Mouse (Mus musculus): Measurements from ENCODE around the gene Tomm5. TPM values are rescaled to one million over a fixed set of nuclear protein-coding genes. Genes with fewer than 3 reads are reported as not detected.
"Not testable (repeated sequence)": the region's sequence is repeated elsewhere in the genome, so short reads cannot be mapped to it uniquely, and the experiment has no call there.

The Tomm5 gene
- polyA plus RNA-seq (2015; fragmentation: Nextera tagmentation; extraction: Ambion mirVana): 308 and 318 TPM in 2 replicates

DNA sequence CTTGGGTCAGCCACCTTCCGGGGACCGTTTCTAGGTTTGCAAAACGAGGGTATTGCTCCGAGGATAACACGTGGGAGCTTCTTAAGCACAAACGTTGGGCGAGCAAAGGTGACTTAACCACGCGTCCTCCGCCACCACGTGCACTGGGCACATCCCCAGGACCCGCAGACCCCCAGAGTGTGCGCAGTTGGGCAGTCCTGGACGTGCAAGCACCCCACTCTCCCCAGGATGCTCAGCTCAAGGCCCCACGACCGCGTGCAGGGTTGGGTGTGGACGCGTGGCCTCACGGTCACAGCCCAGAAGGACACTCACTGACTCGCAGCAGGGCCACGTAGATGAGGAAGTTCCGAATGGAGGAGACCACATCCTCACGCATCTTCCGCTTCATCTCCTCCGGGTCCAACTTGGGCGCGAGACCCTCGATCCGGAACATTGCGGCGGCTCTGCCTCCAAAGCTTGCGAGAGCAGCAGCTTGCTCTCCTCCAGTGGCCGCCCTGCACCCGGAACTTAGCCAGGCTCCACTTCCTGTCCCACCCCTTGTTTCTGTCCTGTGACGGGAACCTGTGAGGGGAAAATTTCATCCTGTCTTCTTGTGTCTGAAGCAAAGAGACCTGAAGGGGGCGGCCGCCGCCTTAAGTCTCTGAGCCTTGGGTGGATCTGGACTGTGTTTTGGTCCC lies at the start of gene Tomm5:
Tomm5 (minus strand) TSS at position 514 of the 677 bp plus-strand sequence.
- peak; percentile 89 for DNase-seq (ENCODE audit: low spot score)

DNA sequence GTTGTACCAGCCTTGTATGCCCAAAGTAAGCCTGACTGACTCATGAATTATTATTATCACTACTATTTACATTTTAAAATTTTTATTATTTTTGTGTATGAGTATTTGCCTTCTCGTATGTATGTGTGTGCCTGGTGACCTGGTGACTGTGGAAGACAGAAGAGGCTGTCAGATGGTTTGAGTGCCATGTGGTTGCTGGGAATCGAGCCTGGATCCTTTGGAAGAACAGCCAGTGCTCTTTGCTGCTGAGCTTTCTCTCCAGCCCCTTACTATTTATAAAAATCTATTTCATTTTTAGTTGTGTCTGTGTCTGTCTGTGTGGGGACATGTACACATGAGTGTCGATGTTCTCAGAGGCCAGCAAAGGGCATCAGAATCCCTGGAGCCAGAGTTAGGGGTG lies 48.5 kb upstream of the Tomm5 start:
- no peak for DNase-seq (ENCODE audit: low spot score)

DNA sequence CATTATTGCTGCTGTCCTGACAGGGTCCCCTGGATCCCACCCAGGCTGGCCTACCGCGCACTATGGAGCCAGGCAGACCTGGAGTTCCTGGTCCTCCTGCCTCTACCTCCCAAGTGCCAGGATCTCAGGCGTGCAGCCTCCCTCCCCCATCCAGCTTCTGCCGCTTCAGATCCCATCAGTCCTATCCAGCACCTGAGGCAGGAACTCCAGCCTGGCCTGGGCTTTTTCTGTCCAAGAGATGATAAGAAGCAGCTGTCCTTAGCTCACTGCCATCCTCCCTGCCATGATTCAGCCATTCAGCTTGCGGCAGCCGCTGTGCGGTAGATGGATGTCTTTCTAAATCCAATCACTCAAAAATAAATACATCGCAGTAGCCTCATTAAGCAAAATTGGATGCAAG lies 35.1 kb upstream of the Tomm5 start:
- DNase-seq (ENCODE audit: low spot score): no peak

DNA sequence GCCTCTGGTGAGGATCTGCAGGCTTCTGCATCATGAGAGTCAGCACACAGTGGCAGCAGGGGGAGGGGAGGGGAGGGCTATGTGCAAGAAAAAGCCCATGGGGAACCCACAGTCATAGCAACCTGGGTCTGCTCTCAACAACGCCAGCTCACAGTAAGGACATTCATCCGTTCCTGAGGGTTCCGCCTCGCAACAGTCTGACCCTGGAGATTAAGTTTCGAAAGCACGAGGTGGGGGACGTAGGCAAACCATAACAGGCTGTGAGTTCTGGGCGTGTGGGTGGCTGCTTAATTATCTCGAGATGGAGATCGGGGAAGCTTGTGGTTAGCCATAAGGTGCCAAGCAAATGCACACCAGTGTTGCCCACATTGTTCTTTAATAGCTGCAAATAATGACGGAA lies 34.5 kb upstream of the Tomm5 start:
- no peak for DNase-seq (ENCODE audit: low spot score)

DNA sequence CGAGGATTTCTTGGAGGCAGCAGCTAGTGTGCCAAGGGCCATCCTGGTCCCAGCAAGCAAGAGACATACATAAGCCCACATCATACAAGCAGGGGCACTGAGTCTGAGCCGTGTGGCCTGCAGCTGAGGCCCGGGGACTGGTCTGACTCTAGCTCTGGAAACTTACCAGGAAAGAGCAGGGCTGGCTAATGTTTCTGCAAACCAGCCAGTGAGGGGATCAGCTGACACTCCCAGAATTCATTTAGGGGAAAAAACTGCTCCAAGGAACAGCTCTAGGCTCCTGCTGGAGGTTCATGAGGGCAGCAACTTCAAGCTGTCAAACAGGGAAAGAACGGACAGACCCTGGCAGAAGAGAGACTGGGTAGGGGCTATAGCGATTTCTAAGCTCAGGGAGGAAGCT lies 33.9 kb upstream of the Tomm5 start:
- no peak for DNase-seq (ENCODE audit: low spot score)

DNA sequence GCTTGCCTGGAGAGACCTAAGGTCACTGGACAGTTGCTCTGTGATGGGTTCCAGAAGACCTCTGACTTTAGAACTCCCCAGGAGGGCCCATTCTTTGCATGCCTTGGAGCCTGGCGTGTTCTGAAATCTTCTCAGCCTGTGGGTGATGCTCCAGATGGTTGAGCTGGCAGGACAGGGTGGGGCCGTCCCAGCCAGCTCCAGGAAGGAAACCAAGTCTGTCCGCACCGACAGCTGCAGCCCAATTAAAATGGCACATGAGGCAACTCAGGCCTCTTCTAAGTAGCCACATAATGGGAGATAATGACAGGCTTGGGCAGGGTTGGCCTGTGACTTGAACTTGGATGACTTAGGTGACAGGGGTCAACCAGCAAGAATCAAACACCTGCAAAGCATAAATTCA lies 29.7 kb upstream of the Tomm5 start:
- no peak for DNase-seq (ENCODE audit: low spot score)

DNA sequence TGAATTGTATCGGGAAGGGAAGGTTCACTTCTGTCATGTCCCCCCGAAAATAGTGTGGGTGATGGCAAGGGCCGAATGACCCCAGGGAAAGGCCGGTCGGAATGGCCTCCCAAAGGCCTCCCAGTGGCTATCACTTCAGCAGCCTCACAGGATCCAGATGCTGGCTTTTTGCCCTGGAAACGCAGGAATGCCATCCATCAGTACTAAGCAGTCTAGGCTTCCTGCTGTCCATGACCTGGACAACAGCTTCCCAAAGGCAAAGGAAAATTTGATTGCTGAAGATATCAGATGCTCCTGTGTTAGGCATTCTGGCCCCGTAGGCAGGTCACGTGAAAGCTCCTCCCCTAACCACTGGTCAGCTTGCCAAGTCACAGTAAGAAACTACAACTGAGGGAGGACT lies 26.6 kb upstream of the Tomm5 start:
- no peak for DNase-seq (ENCODE audit: low spot score)

DNA sequence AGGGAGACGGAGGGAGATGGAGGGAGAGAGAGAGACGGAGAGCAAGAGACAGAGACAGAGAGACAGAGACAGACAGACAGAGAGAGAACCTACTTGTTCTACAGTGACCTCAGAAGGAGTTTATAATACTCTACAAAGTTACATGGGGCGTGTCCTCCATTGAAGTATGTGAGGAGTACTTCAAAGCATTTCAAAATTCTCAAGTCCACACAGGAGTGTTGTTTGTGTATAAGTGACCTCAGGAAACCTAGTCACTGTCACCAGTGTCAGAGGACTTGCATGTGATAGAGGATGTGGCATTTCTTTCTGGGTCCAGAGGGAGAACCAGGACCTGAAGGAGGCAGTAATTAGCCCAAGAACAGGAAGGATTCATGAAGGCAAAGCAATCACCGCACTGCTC lies 23.1 kb upstream of the Tomm5 start:
- DNase-seq (ENCODE audit: low spot score): no peak

DNA sequence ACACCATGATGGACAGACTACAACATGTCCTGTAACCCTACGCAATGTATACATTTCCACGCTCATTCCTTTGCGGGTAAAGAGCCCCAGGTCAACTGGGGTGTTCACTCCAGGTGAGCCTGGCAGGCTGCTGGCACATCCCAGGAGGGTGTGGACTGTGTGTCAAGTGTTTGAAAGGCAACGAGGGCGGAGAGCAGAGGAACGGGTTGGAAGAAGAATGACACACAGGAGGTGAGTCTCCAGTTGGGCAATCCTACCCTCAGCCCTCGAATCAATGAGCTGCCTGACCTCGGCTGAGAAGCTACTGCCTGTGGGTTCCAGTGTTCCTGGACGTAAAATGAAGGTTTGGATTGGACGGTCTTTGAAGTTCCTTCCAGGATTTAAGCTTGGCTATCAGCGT lies 13.4 kb upstream of the Tomm5 start:
- no peak for DNase-seq (ENCODE audit: low spot score)

DNA sequence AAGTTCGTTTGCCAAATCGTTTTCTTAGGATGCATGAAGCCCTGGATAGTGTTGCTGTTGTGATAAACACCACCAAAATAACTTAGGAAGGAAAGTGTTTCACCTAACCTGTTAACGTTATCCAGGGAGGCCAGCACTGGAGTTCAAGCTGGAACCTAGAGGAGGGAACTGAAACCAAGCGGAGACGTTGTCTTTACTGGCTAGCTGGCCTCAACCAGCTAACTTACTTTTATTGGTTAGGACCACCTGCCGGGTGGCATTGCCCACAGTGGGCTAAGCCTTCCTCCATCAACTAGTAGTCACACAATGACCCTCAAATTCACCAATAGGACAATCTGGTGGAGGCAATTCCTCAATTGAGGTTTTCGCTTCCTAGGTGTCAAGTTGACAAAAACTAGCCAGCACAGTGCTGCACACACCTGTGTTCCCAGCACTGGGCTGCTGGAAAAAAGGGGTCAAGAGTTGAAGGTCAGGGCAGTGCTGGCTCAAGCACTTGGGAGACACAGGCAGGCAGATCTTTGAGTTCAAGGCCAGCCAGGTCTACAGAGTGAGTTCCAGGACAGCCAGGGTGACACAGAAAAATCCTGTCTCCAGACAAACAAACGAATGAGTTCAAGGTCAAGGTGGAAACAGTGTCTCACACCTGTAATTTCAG lies 669 bp upstream of the Tomm5 start:
- no peak for DNase-seq (ENCODE audit: low spot score)

DNA sequence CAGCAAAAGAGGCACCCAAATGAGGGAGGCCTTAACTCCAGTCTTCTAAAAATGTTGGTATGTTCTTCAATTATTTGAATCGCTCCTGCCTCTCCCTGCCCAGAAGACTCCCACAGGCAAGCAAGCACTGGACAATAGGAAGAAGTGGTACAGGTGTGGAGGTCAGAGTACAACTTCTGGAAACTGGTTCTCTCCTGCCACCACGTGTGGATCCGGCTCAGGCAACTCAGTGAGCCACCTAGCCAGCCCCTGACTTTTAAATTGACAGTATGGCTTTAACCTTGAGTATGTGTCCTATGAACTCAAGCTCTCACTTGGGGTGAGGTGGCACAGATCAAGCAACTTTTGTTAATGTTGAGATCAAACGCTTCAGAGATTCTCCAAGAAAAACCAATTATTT lies 848 bp downstream of the Tomm5 start:
- no peak for DNase-seq (ENCODE audit: low spot score)

DNA sequence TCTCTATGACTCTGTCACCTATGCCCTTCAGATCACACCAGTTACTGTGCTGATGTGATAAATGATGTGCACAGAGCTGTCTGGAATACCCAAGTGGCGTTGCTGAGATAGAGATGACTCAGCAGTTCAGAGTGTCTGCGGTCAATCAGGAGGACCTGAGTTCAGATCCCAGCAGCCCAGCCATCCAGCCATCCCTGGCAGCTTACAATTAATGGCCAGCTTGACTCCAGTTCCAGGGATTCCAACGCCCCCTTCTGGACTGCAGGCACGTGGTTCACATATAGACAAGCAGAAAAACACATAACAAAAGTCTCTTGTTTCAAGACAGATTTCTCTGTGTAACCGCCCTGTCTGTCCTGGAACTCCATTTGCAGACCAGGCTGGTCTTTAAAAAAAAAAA lies 1.5 kb downstream of the Tomm5 start:
- DNase-seq (ENCODE audit: low spot score): no peak

DNA sequence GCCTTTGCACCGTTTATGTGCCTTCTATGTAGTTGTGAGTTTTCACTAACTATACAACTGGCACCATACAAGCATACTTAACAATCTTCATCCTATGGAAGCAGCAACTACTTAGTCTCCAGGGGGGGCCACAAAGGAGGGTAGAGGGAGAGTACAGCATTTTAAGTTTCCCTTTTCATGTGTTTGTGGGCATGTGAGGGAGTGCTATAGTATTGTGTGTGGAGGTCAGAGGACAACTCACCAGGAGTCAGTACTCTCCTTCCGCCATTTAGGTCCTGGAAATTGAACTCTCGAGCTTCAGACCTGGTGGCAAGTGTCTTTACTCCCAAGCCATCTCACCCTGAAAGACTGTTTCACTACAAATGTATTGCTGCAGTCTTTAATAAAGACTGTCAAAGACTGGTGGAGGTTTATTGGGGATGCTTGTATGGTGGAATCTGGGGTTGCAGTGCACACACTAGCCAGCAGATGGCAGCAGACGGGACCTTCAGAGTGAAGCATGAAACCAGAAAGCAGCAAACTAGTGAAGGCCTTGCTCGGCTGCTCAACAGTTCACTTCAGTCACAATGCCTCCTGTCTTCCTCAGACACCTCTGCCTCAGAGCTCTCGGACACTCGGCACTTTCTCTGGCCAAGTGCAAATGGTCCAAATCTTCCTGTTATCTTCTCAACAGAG lies 10.6 kb downstream of the Tomm5 start:
- peak; percentile 72 for DNase-seq (ENCODE audit: low spot score)

DNA sequence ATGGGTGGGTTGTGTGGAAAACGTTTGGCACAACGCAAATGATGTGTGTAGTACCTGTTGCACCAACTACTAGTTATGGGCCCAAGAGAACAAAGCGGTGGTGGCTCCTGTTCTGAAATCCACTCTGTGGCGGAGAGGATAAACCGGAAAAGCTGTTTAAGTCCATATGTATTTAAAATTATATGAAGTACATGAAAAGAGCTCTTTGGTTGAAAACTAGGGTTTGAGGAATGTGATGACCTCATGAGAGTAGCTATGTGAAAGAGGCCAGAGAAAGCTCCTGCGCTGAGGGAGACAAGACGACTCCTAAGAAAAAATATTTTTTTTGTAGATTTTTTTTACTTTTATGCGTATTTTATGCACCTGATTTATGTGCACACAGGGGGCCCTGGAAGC lies 23.0 kb downstream of the Tomm5 start:
- DNase-seq (ENCODE audit: low spot score): no peak

DNA sequence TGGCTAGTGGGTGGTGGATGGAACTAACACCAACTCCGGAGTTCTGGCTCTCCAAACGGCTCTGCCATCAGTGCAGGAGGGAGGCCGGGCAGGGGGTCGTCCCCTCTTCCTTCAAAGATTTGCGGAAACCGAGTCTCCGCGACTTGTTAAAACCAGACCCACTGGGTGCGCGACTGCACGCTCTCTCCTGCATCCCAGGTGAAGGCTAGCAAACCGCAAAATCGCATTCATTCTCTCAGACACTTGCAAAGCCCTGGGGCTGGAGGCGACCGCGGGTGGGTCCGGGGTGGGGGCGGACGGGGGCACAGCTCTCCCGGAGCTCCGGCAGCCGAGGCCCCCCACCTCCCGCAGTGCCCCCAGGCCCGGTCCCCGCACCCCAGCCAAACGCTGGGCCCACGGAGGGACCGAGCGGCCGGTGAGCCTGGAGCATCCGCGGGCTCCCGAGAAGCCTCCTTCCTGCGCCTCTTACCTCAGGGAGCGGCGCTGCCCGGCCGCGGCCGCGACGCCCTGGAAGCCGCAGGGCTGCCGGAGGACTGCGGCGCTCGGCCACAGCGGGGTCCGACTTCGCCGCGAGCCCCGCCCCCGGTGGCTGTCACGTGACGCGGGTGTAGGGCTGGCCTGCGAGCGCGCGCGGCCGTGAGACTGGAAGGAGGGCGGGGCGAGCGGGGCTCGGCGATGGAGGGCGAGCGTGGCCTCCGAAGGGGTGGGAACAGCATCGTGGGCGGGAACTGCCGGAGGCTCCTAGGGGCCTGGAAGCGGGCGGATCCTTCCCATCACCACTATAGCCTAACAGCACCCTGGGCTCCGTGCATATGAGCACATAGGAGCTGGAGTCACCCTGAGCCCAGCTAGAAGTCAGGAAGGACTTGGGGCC lies 23.7 kb downstream of the Tomm5 start, which contains the start of gene Fbxo10:
Fbxo10 (minus strand) TSS at position 584 of the 874 bp plus-strand sequence.
- peak; percentile 77 for DNase-seq (ENCODE audit: low spot score)

DNA sequence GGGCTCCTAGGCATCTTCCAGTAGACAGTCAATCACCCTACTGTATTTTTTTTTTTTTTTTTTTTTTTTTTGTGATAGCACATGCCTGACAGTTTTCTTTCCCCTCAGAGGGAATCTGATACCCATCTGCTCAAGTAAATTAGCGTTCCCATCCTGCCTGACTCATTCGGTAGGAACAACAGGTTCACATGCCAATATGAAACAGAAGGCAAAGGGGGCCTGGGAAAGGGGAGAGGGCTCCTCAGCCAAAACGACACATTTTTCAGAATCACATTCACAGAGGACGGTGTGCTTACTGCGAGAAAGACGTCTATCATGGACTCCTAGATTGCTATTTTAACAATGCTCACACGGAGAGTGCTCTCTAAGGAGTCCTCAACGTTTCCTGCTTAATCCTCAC lies 24.4 kb downstream of the Tomm5 start:
- DNase-seq (ENCODE audit: low spot score): no peak

DNA sequence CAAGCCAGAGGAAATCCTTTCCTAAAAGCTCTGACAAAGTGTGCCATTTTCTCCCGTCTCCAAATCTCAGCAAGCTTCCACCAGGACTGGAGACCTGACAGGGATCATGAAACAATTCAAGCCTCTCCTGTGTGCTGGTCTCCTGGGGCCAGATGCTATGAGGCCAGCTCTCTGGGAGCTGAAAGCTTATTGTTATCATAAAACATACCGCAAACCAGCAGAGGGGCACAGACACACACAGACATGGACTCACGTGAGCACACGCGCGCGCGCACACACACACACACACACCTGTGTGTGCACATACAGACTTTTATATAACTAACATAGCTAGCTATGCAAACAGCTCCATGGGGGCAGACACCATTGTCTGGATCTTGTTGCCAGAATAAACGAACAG lies 25.0 kb downstream of the Tomm5 start:
- DNase-seq (ENCODE audit: low spot score): no peak

DNA sequence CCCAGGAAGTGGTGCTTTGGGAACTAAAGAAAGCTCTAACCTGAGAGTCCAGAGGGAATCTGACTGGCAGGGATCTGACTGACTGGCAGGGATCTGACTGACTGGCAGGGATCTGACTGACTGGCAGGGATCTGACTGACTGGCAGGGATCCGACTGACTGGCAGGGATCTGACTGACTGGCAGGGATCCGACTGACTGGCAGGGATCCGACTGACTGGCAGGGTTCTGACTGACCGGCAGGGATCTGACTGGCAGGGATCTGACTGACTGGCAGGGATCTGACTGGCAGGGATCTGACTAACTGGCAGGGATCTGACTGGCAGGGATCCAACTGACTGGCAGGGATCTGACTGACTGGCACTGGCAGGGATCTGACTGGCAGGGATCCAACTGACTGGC lies 26.9 kb downstream of the Tomm5 start:
- DNase-seq (ENCODE audit: low spot score): not testable (repeated sequence)

DNA sequence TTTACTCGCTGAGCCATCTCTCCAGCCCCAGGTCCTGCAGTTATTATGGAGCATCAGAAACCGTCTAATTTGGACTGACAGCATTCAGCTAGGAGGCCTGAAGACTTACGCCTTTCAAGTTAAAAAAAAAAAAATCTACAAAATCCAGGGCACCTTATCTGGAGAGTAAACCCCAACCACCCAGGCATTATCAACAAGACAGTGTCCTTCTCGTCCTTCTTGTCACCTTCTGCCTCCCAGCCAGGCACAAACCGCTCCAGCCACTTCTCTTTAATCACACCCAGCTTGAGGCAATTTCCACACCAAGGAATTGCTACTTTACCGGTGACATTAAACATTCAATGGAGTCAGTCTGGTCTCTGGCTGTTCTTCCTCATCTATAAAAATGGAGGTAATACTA lies 34.4 kb downstream of the Tomm5 start:
- DNase-seq (ENCODE audit: low spot score): no peak

DNA sequence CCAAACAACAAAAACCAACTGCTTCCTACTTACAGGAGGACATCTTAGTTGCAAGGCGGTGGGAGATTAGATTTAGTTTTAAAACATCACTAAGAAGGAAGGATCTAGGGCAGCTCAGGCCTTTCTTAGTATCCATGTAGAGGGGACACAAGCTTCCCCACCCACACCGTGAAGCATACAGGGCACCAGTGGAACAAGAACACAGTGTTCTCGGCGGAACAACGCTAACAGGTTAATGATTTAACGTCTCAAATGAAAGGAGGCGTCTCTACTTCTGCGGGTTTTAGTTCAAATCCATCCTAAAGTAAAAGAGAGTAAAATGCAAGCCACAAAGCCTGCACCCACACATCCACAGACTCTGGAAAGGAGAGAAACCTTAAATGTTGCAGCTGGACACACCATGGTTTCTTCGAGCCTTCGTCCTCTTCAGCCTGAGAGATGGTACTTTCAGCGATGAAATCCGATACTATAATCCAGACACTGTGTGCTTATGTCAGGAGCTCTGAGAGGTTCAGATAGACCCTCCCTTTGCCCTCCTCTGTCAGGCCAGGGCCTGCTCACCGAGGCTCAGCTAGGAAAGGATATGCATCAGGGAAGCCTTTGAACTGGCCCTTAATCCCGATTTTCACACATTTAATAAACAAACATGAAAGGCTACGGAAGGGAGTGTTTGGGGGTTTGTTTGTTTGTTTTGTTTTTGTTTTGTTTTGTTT lies 35.5 kb downstream of the Tomm5 start:
- no peak for DNase-seq (ENCODE audit: low spot score)

DNA sequence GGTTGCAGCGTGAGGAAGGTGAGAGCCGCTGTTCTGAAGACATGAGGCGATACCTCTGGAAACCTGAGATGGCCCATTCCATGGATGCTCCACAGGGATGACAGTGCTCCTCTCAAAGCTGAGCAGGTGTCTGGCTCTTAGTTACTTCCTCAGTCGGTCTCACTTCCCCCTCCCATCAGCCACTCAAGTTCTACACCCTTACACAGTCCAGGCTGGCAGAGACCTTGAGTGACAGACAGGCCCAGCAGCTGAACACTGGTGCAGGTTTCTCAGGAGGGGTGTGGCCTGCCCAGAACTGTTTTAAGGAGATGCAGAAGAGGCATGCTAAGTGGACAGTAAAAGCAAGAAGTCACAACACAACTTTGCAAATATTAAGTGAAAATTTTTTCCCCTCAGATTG lies 40.2 kb downstream of the Tomm5 start:
- no peak for DNase-seq (ENCODE audit: low spot score)
